Mouse (Mus musculus) midbrain, embryonic 14.5 days (tissue): ENCODE data around the gene Ctnna3. TPM values are rescaled to one million over a fixed set of nuclear protein-coding genes. Genes with fewer than 3 reads are reported as not detected.

Experiments
- ATAC-seq: fragments of 200-750 bp; cut with Nextera tagmentation; 2 replicates; pipeline ENCODE4 v1.8.0; 2017; ENCODE audit warnings: moderate number of reproducible peaks, moderate library complexity; ENCODE audit not compliant: low FRiP score, low TSS enrichment
- DNase-seq: peaks from one replicate; pipeline ENCODE4 v3.0.0-alpha.2; 2015
- H3K27ac ChIP-seq: fragments of 300-500 bp; sonication (generic); replicated peaks from 2 replicates; pipeline ENCODE4 v1.5.1; 2014; ENCODE audit warnings: mild to moderate bottlenecking, low read depth, low read length, moderate library complexity
- H3K27me3 ChIP-seq: fragments of 300-500 bp; sonication (generic); 2 replicates; pipeline ENCODE4 v1.6.1; 2014; ENCODE audit warnings: low read length, control low read depth, mixed read lengths; ENCODE audit not compliant: control insufficient read depth, insufficient read depth
- H3K36me3 ChIP-seq: fragments of 300-500 bp; sonication (generic); 2 replicates; pipeline ENCODE4 v1.6.1; 2014; ENCODE audit warnings: low read length, control low read depth; ENCODE audit not compliant: control insufficient read depth, insufficient read depth
- H3K4me1 ChIP-seq: fragments of 300-500 bp; sonication (generic); 2 replicates; pipeline ENCODE4 v1.6.1; 2014; ENCODE audit warnings: mild to moderate bottlenecking, antibody characterized with exemption, low read length, control low read depth; ENCODE audit not compliant: control insufficient read depth, insufficient read depth
- H3K4me2 ChIP-seq: fragments of 300-500 bp; sonication (generic); 2 replicates; pipeline ENCODE4 v1.6.1; 2014; ENCODE audit warnings: mild to moderate bottlenecking, low read length, moderate library complexity
- H3K4me3 ChIP-seq: fragments of 300-500 bp; sonication (generic); replicated peaks from 2 replicates; pipeline ENCODE4 v1.5.1; 2014; ENCODE audit warnings: low read depth, low read length
- H3K9ac ChIP-seq: fragments of 300-500 bp; sonication (generic); replicated peaks from 2 replicates; pipeline ENCODE4 v1.6.1; 2014; ENCODE audit warnings: mild to moderate bottlenecking, low read length, moderate library complexity
- H3K9me3 ChIP-seq: fragments of 300-500 bp; sonication (generic); 2 replicates; pipeline ENCODE4 v1.6.1; 2016; ENCODE audit warnings: low read length, control low read depth, mixed read lengths; ENCODE audit not compliant: control insufficient read depth
- WGBS: fragments of 180-500 bp; shearing (Covaris S2); extraction: QIAGEN DNeasy Blood & Tissue Kit; methylation state at CpG from one replicate; pipeline ENCODE4 v1.1.7; 2014; 5-methylcytosine and 5-hydroxymethylcytosine counted together
- polyA plus RNA-seq: library from polyadenylated mRNA; unstranded; fragments of >200 nt; fragmentation: Nextera tagmentation; extraction: Ambion mirVana; gene quantifications from 2 replicates; pipeline ENCODE4 v1.2.1, GENCODE M21; 2014

Gene Ctnna3
- polyA plus RNA-seq, 1 experiment from 2014 or later: 1.1 TPM

GRCm38 (mm10) chr10:63978969-63979368 lies 549.1 kb downstream of the Ctnna3 start:
- H3K4me2 ChIP-seq: peak overlapping the region; percentile 50; the same call in 1 of the 2 replicates
- DNase-seq: no peak
- H3K9ac ChIP-seq: no peak overlapping the region; the same call in 1 of the 2 replicates
- H3K27me3 ChIP-seq: no peaks in the 10 kb centered on the region
- peaks cover 10% of the 10 kb centered on the region; the same call in 1 of the 2 replicates for H3K4me1 ChIP-seq
- 0 out of 2 replicates have a peak, but pooled peaks have one; percentile 18 for ATAC-seq
- no peak overlapping the region for H3K4me3 ChIP-seq
- H3K36me3 ChIP-seq: no peaks in the 10 kb centered on the region
- WGBS: 74% methylated on average over 5 of the region's 5 CpGs
- no peaks in the 10 kb centered on the region for H3K9me3 ChIP-seq
- H3K27ac ChIP-seq: no peak overlapping the region

DNA sequence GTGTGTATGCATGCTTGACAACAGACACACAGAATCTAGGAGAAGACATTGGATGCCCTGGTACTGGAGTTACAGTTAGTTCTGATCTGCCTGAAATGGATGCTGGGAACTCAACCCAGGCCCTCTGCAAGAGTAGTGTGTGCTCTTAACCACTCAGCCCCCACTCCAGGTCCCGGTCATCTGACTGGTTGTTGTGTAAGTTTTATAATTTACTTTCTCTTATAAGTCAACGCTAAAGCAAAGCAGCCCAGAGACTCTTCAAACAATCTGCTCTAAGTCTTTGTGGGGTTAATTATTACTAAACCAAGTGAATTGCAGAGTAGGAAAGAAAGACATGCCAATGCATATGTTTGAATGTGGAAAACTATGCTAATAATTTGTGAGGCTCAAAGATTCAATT lies 549.5 kb downstream of the Ctnna3 start:
- no peak for DNase-seq
- Histone ChIP-seq H3K9ac (no peak overlapping the region), H3K36me3 (no peaks in the 10 kb centered on the region), H3K27ac (no peak overlapping the region), H3K4me2 (no peak overlapping the region), H3K4me3 (no peak overlapping the region), H3K27me3 (no peaks in the 10 kb centered on the region), H3K4me1 (peaks cover 10% of the 10 kb centered on the region; the same call in 1 of the 2 replicates), H3K9me3 (no peaks in the 10 kb centered on the region)
- ATAC-seq: no peak
- WGBS: 88% methylated on average over 2 of the region's 2 CpGs

DNA sequence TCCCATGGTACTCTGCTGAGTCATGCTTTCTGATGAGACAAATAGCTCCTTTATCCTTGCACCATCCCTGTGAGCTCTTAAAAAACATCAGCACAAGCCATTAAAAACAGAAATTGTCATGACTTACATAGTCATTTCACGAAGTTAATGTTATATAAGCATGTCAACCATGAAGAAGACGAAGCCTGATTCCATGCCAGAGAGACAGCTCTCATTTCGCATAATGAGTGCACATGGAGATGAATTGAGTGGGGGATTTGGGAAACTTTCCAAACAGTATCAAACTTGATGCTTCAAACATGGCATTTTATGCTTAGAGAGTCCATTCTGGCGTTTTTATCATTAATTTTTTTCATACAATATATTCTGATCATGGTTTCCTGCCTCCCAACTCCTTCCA lies 555.7 kb downstream of the Ctnna3 start:
- no peak for DNase-seq
- no peaks in the 10 kb centered on the region for H3K4me1 ChIP-seq
- 76% methylated on average over 4 of the region's 4 CpGs for WGBS

DNA sequence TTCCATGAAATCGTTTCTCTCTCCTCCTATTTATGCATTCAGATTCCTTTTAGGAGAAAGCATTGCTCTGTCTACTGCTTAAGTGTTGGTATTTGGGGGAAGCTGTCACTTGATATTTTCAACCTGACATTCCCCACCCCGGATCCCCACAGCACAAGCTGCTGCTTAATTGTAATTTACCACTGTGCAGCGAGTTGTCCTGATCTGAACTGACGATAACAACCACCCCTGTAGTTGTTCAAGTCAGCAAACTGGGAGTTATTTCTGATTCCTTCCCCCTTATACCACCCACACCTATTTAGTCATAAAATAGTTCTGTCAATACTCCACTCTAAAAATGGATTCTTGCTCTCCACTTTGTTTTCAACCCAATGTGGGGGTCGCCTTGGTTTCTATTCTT lies 564.4 kb downstream of the Ctnna3 start:
- ATAC-seq (no peak), DNase-seq (no peak)
- no peak overlapping the region for H3K9ac ChIP-seq
- 87% methylated on average over 5 of the region's 5 CpGs for WGBS
- no peaks in the 10 kb centered on the region for H3K27me3 ChIP-seq
- no peaks in the 10 kb centered on the region for H3K36me3 ChIP-seq
- H3K27ac ChIP-seq: no peak overlapping the region
- no peak overlapping the region for H3K4me3 ChIP-seq
- 0 out of 2 replicates have a peak, but pooled peaks cover 3% of the 10 kb centered on the region for H3K9me3 ChIP-seq
- no peaks in the 10 kb centered on the region for H3K4me1 ChIP-seq
- H3K4me2 ChIP-seq: no peak overlapping the region

More for the DNA sequence above, 555.7 kb downstream of the Ctnna3 start:
- H3K36me3 ChIP-seq: no peaks in the 10 kb centered on the region
- H3K4me3 ChIP-seq: no peak overlapping the region
- no peak overlapping the region for H3K4me2 ChIP-seq
- no peak for ATAC-seq
- no peak overlapping the region for H3K27ac ChIP-seq
- H3K9me3 ChIP-seq: no peaks in the 10 kb centered on the region
- no peaks in the 10 kb centered on the region for H3K27me3 ChIP-seq
- no peak overlapping the region for H3K9ac ChIP-seq

GRCm38 (mm10) chr10:64001531-64001930 lies 571.6 kb downstream of the Ctnna3 start:
- Histone ChIP-seq H3K27ac (no peak overlapping the region), H3K4me3 (no peak overlapping the region), H3K36me3 (no peaks in the 10 kb centered on the region), H3K9ac (no peak overlapping the region), H3K4me1 (no peaks in the 10 kb centered on the region), H3K27me3 (no peaks in the 10 kb centered on the region), H3K4me2 (no peak overlapping the region), H3K9me3 (no peaks in the 10 kb centered on the region)
- ATAC-seq (no peak), DNase-seq (no peak)
- 87% methylated on average over 6 of the region's 6 CpGs for WGBS

- H3K27ac ChIP-seq: no peak overlapping the region
- no peaks in the 10 kb centered on the region for H3K4me1 ChIP-seq
- 83% methylated on average over 9 of the region's 9 CpGs for WGBS
- no peaks in the 10 kb centered on the region for H3K9me3 ChIP-seq
- no peak overlapping the region for H3K4me2 ChIP-seq
- H3K27me3 ChIP-seq: no peaks in the 10 kb centered on the region
- H3K36me3 ChIP-seq: no peaks in the 10 kb centered on the region
- no peak overlapping the region for H3K4me3 ChIP-seq
- DNase-seq (no peak), ATAC-seq (no peak)
- H3K9ac ChIP-seq: no peak overlapping the region
These were observed 572.1 kb downstream of the Ctnna3 start for GRCm38 (mm10) chr10:64001996-64002395.

GRCm38 (mm10) chr10:64020347-64020746 lies 590.4 kb downstream of the Ctnna3 start:
- Histone ChIP-seq H3K27ac (no peak overlapping the region), H3K4me3 (no peak overlapping the region), H3K9me3 (no peaks in the 10 kb centered on the region), H3K9ac (no peak overlapping the region), H3K4me2 (no peak overlapping the region), H3K4me1 (no peaks in the 10 kb centered on the region), H3K27me3 (no peaks in the 10 kb centered on the region), H3K36me3 (no peaks in the 10 kb centered on the region)
- 84% methylated on average over 1 of the region's 1 CpGs for WGBS
- DNase-seq (no peak), ATAC-seq (no peak)

DNA sequence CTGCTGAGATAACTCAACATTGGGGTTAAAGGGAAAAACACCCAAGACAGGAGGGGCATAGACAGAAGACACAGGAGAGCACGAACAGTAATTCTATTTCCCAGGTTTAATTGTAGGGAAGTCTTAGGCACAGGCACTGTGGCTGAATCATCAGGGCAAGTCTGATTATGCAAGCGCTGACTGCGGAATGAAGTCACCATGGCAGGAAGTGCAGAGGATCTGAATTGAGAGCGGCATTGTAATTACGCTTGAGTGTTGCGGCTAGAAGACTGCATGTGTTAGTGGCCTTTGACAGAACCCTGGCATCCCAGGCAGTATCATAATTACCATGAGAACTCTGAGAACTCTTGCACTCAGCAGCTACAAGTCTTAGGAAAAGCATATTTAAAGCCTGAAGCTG lies 593.4 kb downstream of the Ctnna3 start:
- H3K4me2 ChIP-seq: no peak overlapping the region
- no peak overlapping the region for H3K4me3 ChIP-seq
- no peak overlapping the region for H3K9ac ChIP-seq
- H3K27me3 ChIP-seq: no peaks in the 10 kb centered on the region
- DNase-seq: no peak
- H3K36me3 ChIP-seq: no peaks in the 10 kb centered on the region
- H3K4me1 ChIP-seq: no peaks in the 10 kb centered on the region
- 70% methylated on average over 6 of the region's 6 CpGs for WGBS
- no peak for ATAC-seq
- no peak overlapping the region for H3K27ac ChIP-seq
- no peaks in the 10 kb centered on the region for H3K9me3 ChIP-seq

DNA sequence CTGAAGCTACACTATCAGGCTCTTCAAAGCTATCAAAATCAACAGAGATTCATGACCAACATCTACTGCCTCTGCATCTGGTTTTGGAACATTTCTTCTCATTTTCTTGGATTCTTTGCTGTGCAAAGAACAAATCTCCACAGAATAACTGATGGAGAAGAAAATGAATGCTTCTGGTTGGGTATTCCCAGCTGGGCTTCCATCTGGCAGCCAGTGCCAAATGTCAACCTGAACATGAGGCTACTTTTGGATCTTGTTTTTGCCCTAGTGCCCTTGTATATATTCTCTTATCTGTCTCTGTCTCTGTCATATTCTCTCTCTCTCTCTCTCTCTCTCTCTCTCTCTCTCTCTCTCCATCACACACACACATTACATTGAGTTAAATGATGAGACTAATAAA lies 601.0 kb downstream of the Ctnna3 start:
- H3K4me2 ChIP-seq: no peak overlapping the region
- H3K27ac ChIP-seq: no peak overlapping the region
- H3K9me3 ChIP-seq: no peaks in the 10 kb centered on the region
- H3K27me3 ChIP-seq: no peaks in the 10 kb centered on the region
- H3K4me3 ChIP-seq: no peak overlapping the region
- DNase-seq (no peak), ATAC-seq (no peak)
- H3K4me1 ChIP-seq: no peaks in the 10 kb centered on the region
- no peak overlapping the region for H3K9ac ChIP-seq
- H3K36me3 ChIP-seq: no peaks in the 10 kb centered on the region
